Mouse (Mus musculus): Measurements from ENCODE around the gene Itln1. TPM values are rescaled to one million over a fixed set of nuclear protein-coding genes. Genes with fewer than 3 reads are reported as not detected.

Itln1 gene
- polyA plus RNA-seq, 1 experiment from 2014 or later = not detected

DNA sequence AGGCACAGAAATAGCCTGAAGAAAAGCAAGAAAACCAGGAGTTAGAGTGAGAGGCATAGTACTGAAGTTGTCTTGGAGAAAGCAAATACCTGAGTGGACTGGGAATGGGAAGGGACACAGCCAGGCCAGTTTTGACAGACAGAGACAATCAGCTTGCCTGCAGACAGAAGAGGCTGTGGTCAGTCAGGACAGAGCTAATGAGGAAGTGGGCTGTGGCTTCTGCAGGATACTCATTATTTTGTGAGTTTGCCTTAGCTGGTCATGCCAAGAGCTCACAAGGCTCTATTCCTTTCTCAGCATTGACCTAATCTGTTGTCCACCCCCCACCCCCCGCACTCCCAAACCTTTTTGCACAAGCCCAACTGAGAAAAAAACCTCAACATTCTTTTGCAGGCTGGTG, 26.1 kb upstream of the Itln1 start:
- Histone ChIP-seq H3K27ac (ENCODE audit: low read depth, low read length) (no peak overlapping the region), H3K4me3 (ENCODE audit: low read length) (no peak overlapping the region), H3K27me3 (ENCODE audit: control insufficient read depth, insufficient read depth, low read length) (no peaks in the 10 kb centered on the region), H3K4me2 (replicated peaks; ENCODE audit: low read depth, low read length) (no peak overlapping the region), H3K4me1 (ENCODE audit: control insufficient read depth, insufficient read depth, low read length) (no peaks in the 10 kb centered on the region), H3K9me3 (ENCODE audit: control insufficient read depth, low read length) (no peaks in the 10 kb centered on the region), H3K9ac (ENCODE audit: low read depth, low read length) (no peak overlapping the region), H3K36me3 (ENCODE audit: control insufficient read depth, insufficient read depth, low read length) (no peaks in the 10 kb centered on the region)
- no peak for ATAC-seq (ENCODE audit: low FRiP score, low TSS enrichment)
- 88% methylated on average over 1 of the region's 1 CpGs for WGBS

DNA sequence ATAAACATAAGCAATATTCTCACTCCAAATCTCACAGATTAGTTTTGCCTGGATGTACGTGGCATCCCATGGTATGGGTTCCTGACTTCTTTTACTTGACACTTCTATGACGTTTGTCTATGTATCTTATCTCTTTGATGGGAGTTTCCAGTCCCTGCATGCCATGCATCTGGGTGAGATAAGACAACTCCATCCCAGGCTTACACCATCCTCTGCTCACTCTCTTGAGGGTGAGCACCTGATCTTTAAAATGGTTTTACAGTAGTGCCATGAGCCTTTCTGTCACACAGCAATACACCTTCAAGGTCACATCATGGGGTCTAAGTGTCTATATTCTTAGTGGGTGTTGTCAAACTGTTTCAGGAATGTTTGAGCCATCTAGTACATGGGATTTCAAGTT, 25.2 kb upstream of the Itln1 start:
- Histone ChIP-seq H3K9ac (ENCODE audit: low read depth, low read length) (no peak overlapping the region), H3K4me1 (ENCODE audit: control insufficient read depth, insufficient read depth, low read length) (no peaks in the 10 kb centered on the region), H3K27ac (ENCODE audit: low read depth, low read length) (no peak overlapping the region), H3K36me3 (ENCODE audit: control insufficient read depth, insufficient read depth, low read length) (no peaks in the 10 kb centered on the region), H3K9me3 (ENCODE audit: control insufficient read depth, low read length) (no peaks in the 10 kb centered on the region), H3K4me3 (ENCODE audit: low read length) (no peak overlapping the region), H3K27me3 (ENCODE audit: control insufficient read depth, insufficient read depth, low read length) (no peaks in the 10 kb centered on the region), H3K4me2 (replicated peaks; ENCODE audit: low read depth, low read length) (no peak overlapping the region)
- WGBS = 74% methylated on average over 2 of the region's 2 CpGs
- no peak for ATAC-seq (ENCODE audit: low FRiP score, low TSS enrichment)

DNA sequence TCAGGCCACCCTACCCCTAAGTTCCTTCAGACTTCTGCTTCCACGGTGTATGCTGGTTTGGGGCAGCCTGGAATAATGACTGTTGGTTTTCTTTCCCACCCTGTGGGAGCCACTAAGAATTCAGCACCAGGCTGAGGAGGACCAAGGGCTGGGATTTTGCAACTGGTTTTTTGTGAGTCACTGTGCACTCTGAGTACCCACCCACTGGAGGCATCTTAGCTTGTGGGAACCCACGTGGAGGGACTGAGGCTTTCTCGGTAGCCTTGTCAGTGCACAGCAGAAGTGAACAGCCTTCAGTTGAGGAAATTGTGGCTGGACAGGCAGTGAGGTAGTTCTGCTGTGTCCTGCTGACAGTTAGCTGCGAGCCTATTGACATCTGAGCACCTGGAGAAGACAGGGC, 23.8 kb upstream of the Itln1 start, which contains the start of gene Cd244a:
Gene Cd244a, plus strand, starts transcription at position 296 of the 400 bp plus-strand sequence.
- WGBS = 76% methylated on average over 4 of the region's 4 CpGs
- no peaks in the 10 kb centered on the region for H3K4me1 ChIP-seq (ENCODE audit: control insufficient read depth, insufficient read depth, low read length)
- ATAC-seq (ENCODE audit: low FRiP score, low TSS enrichment) = no peak

DNA sequence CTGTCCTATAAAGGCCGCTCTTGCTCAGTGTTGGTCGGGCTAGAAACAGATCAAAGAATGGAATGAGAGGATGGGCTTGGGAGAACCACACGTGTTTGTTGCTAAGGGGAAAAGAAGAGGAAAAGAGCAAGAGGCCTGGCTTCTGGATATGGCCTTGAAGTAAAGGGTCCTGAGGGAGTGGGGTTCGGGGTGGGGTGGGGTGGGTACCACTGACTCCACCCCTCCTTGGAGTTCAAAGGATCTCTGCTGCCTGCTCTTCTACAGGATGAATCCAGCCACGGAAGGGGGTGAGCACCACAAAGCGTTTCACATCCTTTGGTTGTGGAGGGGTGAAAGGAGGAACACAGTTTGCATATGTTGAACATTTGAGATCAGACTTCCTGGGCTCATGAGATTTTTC, 23.3 kb upstream of the Itln1 start:
- whole genome bisulfite sequencing = 71% methylated on average over 6 of the region's 6 CpGs
- ATAC-seq (ENCODE audit: low FRiP score, low TSS enrichment) = no peak
- H3K27me3 ChIP-seq (ENCODE audit: control insufficient read depth, insufficient read depth, low read length) = no peaks in the 10 kb centered on the region

More for the DNA sequence above, 23.8 kb upstream of the Itln1 start, which contains the start of gene Cd244a:
- no peak within 1 kb of the TSS for H3K9ac ChIP-seq (ENCODE audit: low read depth, low read length)
- H3K27ac ChIP-seq (ENCODE audit: low read depth, low read length) = no peak within 1 kb of the TSS
- no peak within 1 kb of the TSS for H3K4me2 ChIP-seq (replicated peaks; ENCODE audit: low read depth, low read length)
- no peaks in the 10 kb centered on the region for H3K27me3 ChIP-seq (ENCODE audit: control insufficient read depth, insufficient read depth, low read length)
- no peaks in the 10 kb centered on the region for H3K36me3 ChIP-seq (ENCODE audit: control insufficient read depth, insufficient read depth, low read length)
- no peaks in the 10 kb centered on the region for H3K9me3 ChIP-seq (ENCODE audit: control insufficient read depth, low read length)
- H3K4me3 ChIP-seq (ENCODE audit: low read length) = no peak within 1 kb of the TSS

DNA sequence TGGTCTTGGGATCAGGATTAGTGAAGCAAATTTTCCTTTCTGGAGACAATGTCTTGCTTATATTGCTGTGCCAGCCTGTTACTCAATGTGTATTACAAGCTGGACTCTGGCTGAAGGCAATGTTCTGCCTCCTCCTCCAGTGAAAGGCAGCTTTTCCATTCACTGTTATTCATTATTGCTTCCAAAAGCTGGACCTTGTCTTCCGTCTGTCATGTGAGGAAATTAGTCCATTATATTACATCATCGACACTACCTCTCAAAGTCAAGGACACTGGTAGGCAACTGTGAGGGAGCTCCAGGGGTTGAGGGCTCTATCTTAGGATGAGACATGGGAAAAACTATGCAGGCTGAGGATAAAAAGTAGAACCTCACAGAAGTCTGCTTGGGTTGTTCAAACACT, 21.3 kb upstream of the Itln1 start:
- H3K9ac ChIP-seq (ENCODE audit: low read depth, low read length) = no peak overlapping the region
- no peaks in the 10 kb centered on the region for H3K27me3 ChIP-seq (ENCODE audit: control insufficient read depth, insufficient read depth, low read length)
- H3K9me3 ChIP-seq (ENCODE audit: control insufficient read depth, low read length) = no peaks in the 10 kb centered on the region
- no peak overlapping the region for H3K4me2 ChIP-seq (replicated peaks; ENCODE audit: low read depth, low read length)
- 88% methylated on average over 2 of the region's 2 CpGs for WGBS
- no peak overlapping the region for H3K4me3 ChIP-seq (ENCODE audit: low read length)
- no peaks in the 10 kb centered on the region for H3K36me3 ChIP-seq (ENCODE audit: control insufficient read depth, insufficient read depth, low read length)
- ATAC-seq (ENCODE audit: low FRiP score, low TSS enrichment) = no peak
- no peak overlapping the region for H3K27ac ChIP-seq (ENCODE audit: low read depth, low read length)
- no peaks in the 10 kb centered on the region for H3K4me1 ChIP-seq (ENCODE audit: control insufficient read depth, insufficient read depth, low read length)

More for the DNA sequence above, 23.3 kb upstream of the Itln1 start:
- no peaks in the 10 kb centered on the region for H3K36me3 ChIP-seq (ENCODE audit: control insufficient read depth, insufficient read depth, low read length)
- no peak overlapping the region for H3K4me3 ChIP-seq (ENCODE audit: low read length)
- H3K9ac ChIP-seq (ENCODE audit: low read depth, low read length) = no peak overlapping the region
- H3K4me2 ChIP-seq (replicated peaks; ENCODE audit: low read depth, low read length) = no peak overlapping the region
- no peaks in the 10 kb centered on the region for H3K4me1 ChIP-seq (ENCODE audit: control insufficient read depth, insufficient read depth, low read length)
- H3K27ac ChIP-seq (ENCODE audit: low read depth, low read length) = no peak overlapping the region
- no peaks in the 10 kb centered on the region for H3K9me3 ChIP-seq (ENCODE audit: control insufficient read depth, low read length)

DNA sequence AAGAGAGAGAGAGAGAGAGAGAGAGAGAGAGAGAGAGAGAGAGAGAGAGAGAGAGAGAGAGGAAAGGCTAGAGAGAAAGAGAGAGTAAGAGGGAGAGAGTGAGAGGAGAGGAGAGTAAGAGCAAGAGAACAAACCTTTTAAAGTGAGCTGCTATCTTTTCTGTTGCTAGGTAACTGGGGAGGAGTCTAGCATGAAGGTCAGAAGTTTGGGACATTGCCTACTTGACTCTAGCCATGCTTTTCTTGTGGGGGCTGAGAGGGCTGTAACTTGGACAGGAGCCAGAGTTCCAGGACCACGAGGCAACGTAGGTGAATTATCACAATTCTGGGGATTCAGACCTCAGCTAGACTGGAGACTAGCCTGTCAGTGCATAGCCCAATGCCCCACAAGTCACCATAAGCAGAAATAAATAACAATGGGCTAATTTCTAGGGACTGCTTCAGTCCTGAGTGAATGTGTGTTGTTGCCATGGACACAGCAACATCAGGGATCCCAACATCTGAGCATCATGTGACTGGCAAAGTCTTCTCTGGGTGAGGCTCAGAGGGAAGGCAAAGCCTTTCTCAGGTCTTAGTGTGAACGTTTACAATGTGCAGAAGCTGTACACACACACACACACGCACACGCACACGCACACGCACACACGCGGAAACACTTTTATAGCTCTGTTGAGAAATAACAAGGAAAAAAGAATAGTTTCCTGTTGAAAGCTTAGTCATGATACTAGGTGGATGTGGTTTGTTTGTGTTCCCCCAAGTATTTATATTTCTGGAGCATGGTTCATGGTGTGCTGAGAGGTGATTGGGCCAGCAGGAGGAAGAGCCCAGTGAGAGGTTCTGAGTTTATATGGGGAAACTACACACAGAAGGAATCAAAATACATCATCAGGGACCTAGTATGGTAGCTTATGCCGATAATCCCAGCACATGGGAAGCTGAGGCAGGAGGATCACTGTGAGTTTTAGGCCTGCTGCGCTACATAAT, 18.6 kb upstream of the Itln1 start:
- Histone ChIP-seq H3K4me2 (replicated peaks; ENCODE audit: low read depth, low read length) (no peak overlapping the region), H3K4me1 (ENCODE audit: control insufficient read depth, insufficient read depth, low read length) (no peaks in the 10 kb centered on the region), H3K9ac (ENCODE audit: low read depth, low read length) (no peak overlapping the region), H3K27me3 (ENCODE audit: control insufficient read depth, insufficient read depth, low read length) (no peaks in the 10 kb centered on the region), H3K4me3 (ENCODE audit: low read length) (no peak overlapping the region), H3K9me3 (ENCODE audit: control insufficient read depth, low read length) (no peaks in the 10 kb centered on the region), H3K36me3 (ENCODE audit: control insufficient read depth, insufficient read depth, low read length) (no peaks in the 10 kb centered on the region), H3K27ac (ENCODE audit: low read depth, low read length) (no peak overlapping the region)
- WGBS = 86% methylated on average over 11 of the region's 11 CpGs
- no peak for ATAC-seq (ENCODE audit: low FRiP score, low TSS enrichment)

DNA sequence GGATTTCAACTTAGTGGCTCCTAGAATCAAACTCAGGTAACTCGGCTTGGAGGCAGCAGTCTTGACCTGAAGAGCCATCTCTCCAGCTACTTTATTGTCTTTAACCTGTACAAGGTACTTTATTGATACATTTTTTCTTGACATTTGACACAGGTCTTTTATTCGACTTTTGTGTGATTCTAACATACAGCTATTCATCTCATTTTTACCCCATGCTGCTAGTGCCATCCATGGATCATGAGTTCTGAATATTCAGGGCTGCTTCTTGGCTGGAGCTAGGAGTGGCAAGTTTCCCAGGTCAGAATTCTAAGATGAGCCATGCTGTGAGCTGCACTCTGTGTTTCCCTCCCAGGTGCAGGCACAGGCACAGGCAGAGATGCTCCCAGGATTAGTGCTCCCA, 17.1 kb upstream of the Itln1 start:
- H3K9me3 ChIP-seq (ENCODE audit: control insufficient read depth, low read length) = no peaks in the 10 kb centered on the region
- no peaks in the 10 kb centered on the region for H3K36me3 ChIP-seq (ENCODE audit: control insufficient read depth, insufficient read depth, low read length)
- no peak overlapping the region for H3K4me2 ChIP-seq (replicated peaks; ENCODE audit: low read depth, low read length)
- 85% methylated on average over 2 of the region's 2 CpGs for WGBS
- H3K9ac ChIP-seq (ENCODE audit: low read depth, low read length) = no peak overlapping the region
- H3K4me1 ChIP-seq (ENCODE audit: control insufficient read depth, insufficient read depth, low read length) = no peaks in the 10 kb centered on the region
- no peak overlapping the region for H3K4me3 ChIP-seq (ENCODE audit: low read length)
- H3K27ac ChIP-seq (ENCODE audit: low read depth, low read length) = no peak overlapping the region
- ATAC-seq (ENCODE audit: low FRiP score, low TSS enrichment) = no peak
- no peaks in the 10 kb centered on the region for H3K27me3 ChIP-seq (ENCODE audit: control insufficient read depth, insufficient read depth, low read length)

DNA sequence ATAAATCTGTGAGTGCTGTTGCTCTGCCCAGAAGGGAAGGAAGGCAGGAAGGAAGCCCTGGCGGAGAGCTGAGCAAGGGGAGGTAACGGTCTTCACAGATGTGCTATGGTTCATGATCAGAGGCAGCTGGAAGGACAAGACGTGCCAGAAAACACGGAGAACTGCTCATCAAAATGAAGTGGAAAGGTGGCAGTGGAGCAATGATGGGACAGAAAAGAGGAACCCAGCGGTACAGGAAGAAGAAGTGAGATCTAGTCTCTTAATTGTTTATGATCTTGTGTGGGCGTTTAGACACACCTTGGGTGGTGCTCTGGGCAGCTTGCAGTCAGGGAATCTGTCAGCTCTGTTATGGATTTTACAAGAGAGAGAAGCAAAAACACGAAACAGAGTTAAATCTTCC, 16.2 kb upstream of the Itln1 start:
- Histone ChIP-seq H3K9ac (ENCODE audit: low read depth, low read length) (no peak overlapping the region), H3K27me3 (ENCODE audit: control insufficient read depth, insufficient read depth, low read length) (no peaks in the 10 kb centered on the region), H3K27ac (ENCODE audit: low read depth, low read length) (no peak overlapping the region), H3K4me2 (replicated peaks; ENCODE audit: low read depth, low read length) (no peak overlapping the region), H3K36me3 (ENCODE audit: control insufficient read depth, insufficient read depth, low read length) (no peaks in the 10 kb centered on the region), H3K4me1 (ENCODE audit: control insufficient read depth, insufficient read depth, low read length) (no peaks in the 10 kb centered on the region), H3K9me3 (ENCODE audit: control insufficient read depth, low read length) (no peaks in the 10 kb centered on the region), H3K4me3 (ENCODE audit: low read length) (no peak overlapping the region)
- ATAC-seq (ENCODE audit: low FRiP score, low TSS enrichment) = no peak
- WGBS = 62% methylated on average over 7 of the region's 7 CpGs

DNA sequence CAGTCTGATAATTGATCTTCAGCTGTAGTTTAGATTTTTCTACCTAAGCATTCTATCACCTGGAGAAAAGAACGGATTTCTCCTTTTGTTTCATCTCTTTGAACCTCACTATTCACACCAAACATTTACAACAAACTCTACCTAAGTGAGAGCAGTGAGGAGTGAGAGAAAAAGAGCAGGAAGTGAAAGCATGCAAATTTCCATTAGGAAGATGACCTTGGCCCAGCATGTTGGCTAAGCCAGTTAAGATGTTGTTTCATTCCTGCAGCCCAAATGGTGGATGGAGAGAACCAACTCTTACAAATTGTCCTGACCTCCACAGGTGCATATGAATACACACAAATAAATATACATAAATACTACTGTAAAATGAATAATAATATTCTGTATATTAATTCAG, 5.6 kb upstream of the Itln1 start:
- H3K9ac ChIP-seq (ENCODE audit: low read depth, low read length) = no peak overlapping the region
- no peak for ATAC-seq (ENCODE audit: low FRiP score, low TSS enrichment)
- H3K36me3 ChIP-seq (ENCODE audit: control insufficient read depth, insufficient read depth, low read length) = no peaks in the 10 kb centered on the region
- H3K27ac ChIP-seq (ENCODE audit: low read depth, low read length) = no peak overlapping the region
- no peak overlapping the region for H3K4me2 ChIP-seq (replicated peaks; ENCODE audit: low read depth, low read length)
- H3K4me1 ChIP-seq (ENCODE audit: control insufficient read depth, insufficient read depth, low read length) = no peaks in the 10 kb centered on the region
- WGBS = 89% methylated on average over 1 of the region's 1 CpGs
- peaks cover 2% of the 10 kb centered on the region; the same call in 1 of the 2 replicates for H3K9me3 ChIP-seq (ENCODE audit: control insufficient read depth, low read length)
- H3K4me3 ChIP-seq (ENCODE audit: low read length) = no peak overlapping the region
- no peaks in the 10 kb centered on the region for H3K27me3 ChIP-seq (ENCODE audit: control insufficient read depth, insufficient read depth, low read length)

Measured in kidney, embryonic 14.5 days (tissue).